Mouse (Mus musculus): ENCODE measurements at regions not wholly inside any gene's neighbourhood (a gene's known extent, or its start where the extent isn't known, plus 50 kb on each side); places are given as distances from the start of the nearest gene placed in this dataset.

GRCm38 (mm10) chr11:114152716-114153115 lies 85.9 kb upstream of the Sdk2 start:
- Histone ChIP-seq H3K36me3 (ENCODE audit: insufficient read depth, low read length) (no peaks in the 10 kb centered on the region), H3K9me3 (ENCODE audit: low read length) (no peaks in the 10 kb centered on the region), H3K27ac (no peak overlapping the region), H3K27me3 (ENCODE audit: insufficient read depth, low read length) (no peaks in the 10 kb centered on the region), H3K4me2 (ENCODE audit: low read depth, low read length) (no peak overlapping the region), H3K9ac (replicated peaks; ENCODE audit: low read length) (no peak overlapping the region), H3K4me1 (ENCODE audit: insufficient read depth, low read length) (no peaks in the 10 kb centered on the region), H3K4me3 (ENCODE audit: low read length) (no peak overlapping the region)
- DNase-seq (ENCODE audit: low spot score), result no peak
- no peak for ATAC-seq
- 70% methylated on average over 15 of the region's 15 CpGs for WGBS
- TF ChIP-seq CTCF (IDR thresholded peaks at IDR 0.05; ENCODE audit: low read depth), result no peak

GRCm38 (mm10) chr11:114146334-114146733 lies 79.5 kb upstream of the Sdk2 start:
- DNase-seq (ENCODE audit: low spot score), result peak; percentile 16
- Histone ChIP-seq H3K4me3 (ENCODE audit: low read length) (no peak overlapping the region), H3K9ac (replicated peaks; ENCODE audit: low read length) (no peak overlapping the region), H3K4me1 (ENCODE audit: insufficient read depth, low read length) (no peaks in the 10 kb centered on the region), H3K36me3 (ENCODE audit: insufficient read depth, low read length) (no peaks in the 10 kb centered on the region), H3K9me3 (ENCODE audit: low read length) (no peaks in the 10 kb centered on the region), H3K27ac (no peak overlapping the region), H3K27me3 (ENCODE audit: insufficient read depth, low read length) (no peaks in the 10 kb centered on the region), H3K4me2 (ENCODE audit: low read depth, low read length) (no peak overlapping the region)
- no peak for ATAC-seq
- no peak for TF ChIP-seq CTCF (IDR thresholded peaks at IDR 0.05; ENCODE audit: low read depth)
- 31% methylated on average over 5 of the region's 5 CpGs for WGBS

DNA sequence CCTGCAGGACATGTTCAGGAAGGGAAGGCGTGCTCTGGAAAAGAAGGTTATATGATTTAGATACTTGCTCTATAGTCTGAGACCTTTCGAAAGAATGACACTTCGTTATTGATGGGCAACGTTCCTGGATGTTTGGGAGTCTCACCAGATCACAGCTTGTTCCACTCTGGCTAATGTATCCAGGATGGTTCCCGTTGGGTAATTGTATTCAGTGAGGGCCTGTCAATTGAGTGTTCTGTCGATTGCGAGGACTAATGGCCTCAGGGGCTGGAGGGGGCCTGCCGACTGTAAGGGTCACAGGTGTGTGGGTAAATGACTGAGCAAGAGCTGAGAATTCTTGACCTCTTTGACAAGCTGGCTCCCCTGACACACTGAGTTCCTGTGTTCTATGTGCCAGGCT lies 62.4 kb upstream of the Sdk2 start:
- Histone ChIP-seq H3K9ac (replicated peaks; ENCODE audit: low read length) (no peak overlapping the region), H3K27ac (no peak overlapping the region), H3K9me3 (ENCODE audit: low read length) (no peaks in the 10 kb centered on the region), H3K4me3 (ENCODE audit: low read length) (no peak overlapping the region), H3K36me3 (ENCODE audit: insufficient read depth, low read length) (no peaks in the 10 kb centered on the region), H3K4me1 (ENCODE audit: insufficient read depth, low read length) (no peaks in the 10 kb centered on the region), H3K27me3 (ENCODE audit: insufficient read depth, low read length) (no peaks in the 10 kb centered on the region), H3K4me2 (ENCODE audit: low read depth, low read length) (no peak overlapping the region)
- WGBS, result 46% methylated on average over 8 of the region's 8 CpGs
- no peak for ATAC-seq
- no peak for TF ChIP-seq CTCF (IDR thresholded peaks at IDR 0.05; ENCODE audit: low read depth)
- DNase-seq (ENCODE audit: low spot score), result no peak

GRCm38 (mm10) chr11:114128841-114129240 lies 62.0 kb upstream of the Sdk2 start:
- H3K4me3 ChIP-seq (ENCODE audit: low read length), result no peak overlapping the region
- no peak overlapping the region for H3K27ac ChIP-seq
- no peak for TF ChIP-seq CTCF (IDR thresholded peaks at IDR 0.05; ENCODE audit: low read depth)
- H3K36me3 ChIP-seq (ENCODE audit: insufficient read depth, low read length), result no peaks in the 10 kb centered on the region
- peak; percentile 18; the same call in 1 of the 2 replicates for ATAC-seq
- H3K4me1 ChIP-seq (ENCODE audit: insufficient read depth, low read length), result no peaks in the 10 kb centered on the region
- H3K9me3 ChIP-seq (ENCODE audit: low read length), result no peaks in the 10 kb centered on the region
- H3K27me3 ChIP-seq (ENCODE audit: insufficient read depth, low read length), result no peaks in the 10 kb centered on the region
- no peak for DNase-seq (ENCODE audit: low spot score)
- H3K9ac ChIP-seq (replicated peaks; ENCODE audit: low read length), result no peak overlapping the region
- 61% methylated on average over 8 of the region's 8 CpGs for WGBS
- H3K4me2 ChIP-seq (ENCODE audit: low read depth, low read length), result no peak overlapping the region

GRCm38 (mm10) chr11:114127426-114127825 lies 60.6 kb upstream of the Sdk2 start:
- whole genome bisulfite sequencing, result 31% methylated on average over 8 of the region's 8 CpGs

GRCm38 (mm10) chr11:114122175-114122574 lies 55.3 kb upstream of the Sdk2 start:
- H3K27ac ChIP-seq, result no peak overlapping the region
- no peaks in the 10 kb centered on the region for H3K27me3 ChIP-seq (ENCODE audit: insufficient read depth, low read length)
- WGBS, result 21% methylated on average over 12 of the region's 13 CpGs
- no peak overlapping the region for H3K4me3 ChIP-seq (ENCODE audit: low read length)
- H3K9me3 ChIP-seq (ENCODE audit: low read length), result no peaks in the 10 kb centered on the region
- no peak overlapping the region for H3K9ac ChIP-seq (replicated peaks; ENCODE audit: low read length)
- H3K4me2 ChIP-seq (ENCODE audit: low read depth, low read length), result no peak overlapping the region
- no peak for ATAC-seq
- H3K36me3 ChIP-seq (ENCODE audit: insufficient read depth, low read length), result no peaks in the 10 kb centered on the region
- no peaks in the 10 kb centered on the region for H3K4me1 ChIP-seq (ENCODE audit: insufficient read depth, low read length)
- no peak for TF ChIP-seq CTCF (IDR thresholded peaks at IDR 0.05; ENCODE audit: low read depth)
- peak; percentile 33 for DNase-seq (ENCODE audit: low spot score)

More at GRCm38 (mm10) chr11:114127426-114127825, 60.6 kb upstream of the Sdk2 start:
- Histone ChIP-seq H3K4me3 (ENCODE audit: low read length) (no peak overlapping the region), H3K9ac (replicated peaks; ENCODE audit: low read length) (no peak overlapping the region), H3K4me1 (ENCODE audit: insufficient read depth, low read length) (no peaks in the 10 kb centered on the region), H3K4me2 (ENCODE audit: low read depth, low read length) (no peak overlapping the region), H3K27me3 (ENCODE audit: insufficient read depth, low read length) (no peaks in the 10 kb centered on the region), H3K36me3 (ENCODE audit: insufficient read depth, low read length) (no peaks in the 10 kb centered on the region), H3K27ac (no peak overlapping the region), H3K9me3 (ENCODE audit: low read length) (no peaks in the 10 kb centered on the region)
- no peak for TF ChIP-seq CTCF (IDR thresholded peaks at IDR 0.05; ENCODE audit: low read depth)
- ATAC-seq (no peak), DNase-seq (ENCODE audit: low spot score) (no peak)

DNA sequence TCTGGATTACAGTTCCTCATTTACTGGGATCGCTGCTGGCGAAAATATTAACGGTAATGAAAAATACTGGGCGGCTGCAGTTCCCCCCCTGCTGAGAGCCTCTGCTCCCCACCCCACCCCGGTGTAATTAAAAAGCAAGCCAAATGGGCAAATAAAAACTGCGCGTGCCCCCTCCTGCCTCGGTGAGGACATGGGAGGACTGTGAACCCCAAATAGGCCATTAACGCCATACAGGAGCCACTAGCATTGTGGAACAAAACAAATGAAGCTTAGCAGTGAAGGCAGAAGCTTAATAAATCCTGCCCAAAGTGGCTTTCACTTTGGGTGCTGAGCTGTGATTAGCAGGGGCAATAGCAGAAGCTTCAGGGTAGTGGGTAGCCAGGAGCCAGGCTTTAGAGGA lies 52.3 kb upstream of the Sdk2 start:
- no peak for DNase-seq (ENCODE audit: low spot score)
- H3K36me3 ChIP-seq (ENCODE audit: insufficient read depth, low read length), result no peaks in the 10 kb centered on the region
- H3K4me3 ChIP-seq (ENCODE audit: low read length), result no peak overlapping the region
- H3K27me3 ChIP-seq (ENCODE audit: insufficient read depth, low read length), result no peaks in the 10 kb centered on the region
- WGBS, result 46% methylated on average over 9 of the region's 9 CpGs
- H3K9me3 ChIP-seq (ENCODE audit: low read length), result no peaks in the 10 kb centered on the region
- TF ChIP-seq CTCF (IDR thresholded peaks at IDR 0.05; ENCODE audit: low read depth), result no peak
- no peak overlapping the region for H3K9ac ChIP-seq (replicated peaks; ENCODE audit: low read length)
- no peak overlapping the region for H3K27ac ChIP-seq
- H3K4me2 ChIP-seq (ENCODE audit: low read depth, low read length), result no peak overlapping the region
- ATAC-seq, result no peak
- no peaks in the 10 kb centered on the region for H3K4me1 ChIP-seq (ENCODE audit: insufficient read depth, low read length)
